Mouse (Mus musculus) myocyte (in vitro differentiated cells): ENCODE data around the gene Gm49380.

Source experiments
- CEBPB ChIP-seq: IDR thresholded peaks from 2 replicates; pipeline ENCODE4 v1.6.1; 2011; ENCODE audit warnings: mild to moderate bottlenecking, moderate library complexity; ENCODE audit not compliant: poor library complexity, insufficient read depth, severe bottlenecking
- E2F4 ChIP-seq: IDR thresholded peaks from one replicate; pipeline ENCODE4 v1.6.1; 2011; ENCODE audit warnings: mild to moderate bottlenecking, control low read depth, moderate library complexity; ENCODE audit not compliant: insufficient read depth
- MAX ChIP-seq: IDR thresholded peaks from one replicate; pipeline ENCODE4 v1.6.1; 2011; ENCODE audit warnings: low read depth, mild to moderate bottlenecking, control low read depth
- MYOD1 ChIP-seq, 3 experiments: IDR thresholded peaks; one replicate each; pipeline ENCODE4 v1.6.1; 2011; ENCODE audit warnings: control low read depth in 2 of 3, low read depth in 2 of 3, mild to moderate bottlenecking in 2 of 3, moderate library complexity in 1 of 3; ENCODE audit not compliant: insufficient read length in 2 of 3, control insufficient read depth in 1 of 3
- MYOG ChIP-seq, 3 experiments: IDR thresholded peaks; one replicate each; pipeline ENCODE4 v1.6.1; 2011; ENCODE audit warnings: control low read depth in 2 of 3, low read depth in 2 of 3, mild to moderate bottlenecking in 2 of 3; ENCODE audit not compliant: insufficient read length in 2 of 3, control insufficient read depth in 1 of 3, insufficient read depth in 1 of 3
- POLR2A ChIP-seq: IDR thresholded peaks from one replicate; pipeline ENCODE4 v1.6.1; 2011; ENCODE audit warnings: low read depth, mild to moderate bottlenecking, control low read depth, moderate library complexity; ENCODE audit not compliant: insufficient read length
- POLR2AphosphoS2 ChIP-seq: IDR thresholded peaks from one replicate; pipeline ENCODE4 v1.6.1; 2011; ENCODE audit warnings: low read depth, control low read depth; ENCODE audit not compliant: insufficient read length
- REST ChIP-seq: IDR thresholded peaks from one replicate; pipeline ENCODE4 v1.6.1; 2011; ENCODE audit warnings: mild to moderate bottlenecking, control low read depth, moderate library complexity; ENCODE audit not compliant: insufficient read depth, insufficient read length
- SRF ChIP-seq: IDR thresholded peaks from one replicate; pipeline ENCODE4 v1.6.1; 2011; ENCODE audit warnings: low read depth; ENCODE audit not compliant: control insufficient read depth, insufficient read length
- TCF12 ChIP-seq: IDR thresholded peaks from one replicate; pipeline ENCODE4 v1.6.1; 2011; ENCODE audit warnings: mild to moderate bottlenecking, control low read depth; ENCODE audit not compliant: poor library complexity, insufficient read depth, severe bottlenecking
- USF1 ChIP-seq: IDR thresholded peaks from one replicate; pipeline ENCODE4 v1.6.1; 2011; ENCODE audit warnings: low read depth, mild to moderate bottlenecking, control low read depth, moderate library complexity

DNA sequence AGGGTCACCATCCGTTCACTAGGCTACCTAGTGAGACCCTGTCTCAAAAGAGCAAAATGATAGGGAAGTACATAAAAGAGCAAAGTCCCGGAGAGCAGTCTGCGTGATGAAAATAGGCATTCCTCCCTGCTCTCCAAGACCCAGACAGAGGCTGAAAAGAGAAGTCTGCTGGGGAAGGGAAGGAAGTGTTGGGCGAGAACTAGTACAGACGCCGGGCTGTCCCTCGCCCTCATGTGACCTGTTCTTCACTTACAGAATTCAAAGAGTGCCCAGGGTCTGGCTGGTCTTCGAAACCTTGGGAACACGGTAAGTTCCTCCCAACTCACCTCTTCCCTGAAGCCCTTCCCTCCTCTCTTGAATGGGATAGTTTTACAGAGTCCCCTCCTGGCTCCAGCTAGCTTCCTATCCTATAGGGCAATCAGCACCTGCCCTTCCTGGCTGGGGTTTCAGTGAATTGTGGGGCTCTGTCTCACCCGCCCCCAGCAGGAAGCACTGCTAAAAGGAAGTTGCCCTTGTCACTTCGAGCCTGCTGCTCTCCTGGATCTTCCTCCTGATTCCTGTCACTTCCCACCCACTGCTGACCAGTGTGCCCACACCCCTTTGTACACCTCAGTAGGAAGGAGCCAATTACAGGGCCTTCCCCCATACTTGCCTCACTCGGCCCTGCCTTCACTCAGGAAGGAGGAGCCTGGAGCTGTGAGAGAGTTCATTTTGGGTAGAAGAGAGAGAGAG is 24.3 kb downstream of the Gm49380 start:
- no peak for TF ChIP-seq POLR2A
- no peak for TF ChIP-seq MYOD1 (IDR thresholded peaks at IDR 0.05; ENCODE audit: control insufficient read depth in 1 of 3, insufficient read length in 2 of 3, low read depth in 2 of 3)
- no peak for TF ChIP-seq MAX
- no peak for TF ChIP-seq MYOG (IDR thresholded peaks at IDR 0.05; ENCODE audit: control insufficient read depth in 1 of 3, insufficient read depth in 1 of 3, insufficient read length in 2 of 3, low read depth in 2 of 3)
- no peak for TF ChIP-seq SRF
- no peak for TF ChIP-seq E2F4
- TF ChIP-seq POLR2AphosphoS2, result no peak
- TF ChIP-seq USF1, result no peak
- no peak for TF ChIP-seq TCF12
- no peak for TF ChIP-seq REST
- TF ChIP-seq CEBPB, result no peak
